Mouse (Mus musculus) CH12.LX (cell line): ENCODE results near the gene Htr6.

Experiments used
- CTCF ChIP-seq, 2 experiments: IDR thresholded peaks in 1 of 2; conservative IDR thresholded peaks in 1 of 2; 2 replicates each; pipeline ENCODE4 v1.5.1; 2011 to 2012; ENCODE audit warnings: low read depth in 2 of 2, low read length in 2 of 2, improper control_type of control experiment in 1 of 2, inconsistent platforms in 1 of 2, mild to moderate bottlenecking in 1 of 2, moderate library complexity in 1 of 2
- E2F4 ChIP-seq: IDR thresholded peaks from 2 replicates; pipeline ENCODE4 v1.6.1; 2011; ENCODE audit warnings: low read depth, low read length, improper control_type of control experiment; ENCODE audit not compliant: insufficient replicate concordance
- EP300 ChIP-seq: IDR thresholded peaks from 2 replicates; pipeline ENCODE4 v1.6.1; 2011; ENCODE audit warnings: low read length, improper control_type of control experiment
- GABPA ChIP-seq: IDR thresholded peaks from 2 replicates; pipeline ENCODE4 v1.6.1; 2012; ENCODE audit warnings: low read depth, low read length, improper control_type of control experiment, inconsistent platforms; ENCODE audit not compliant: insufficient replicate concordance
- HCFC1 ChIP-seq: IDR thresholded peaks from 2 replicates; pipeline ENCODE4 v1.6.1; 2012; ENCODE audit warnings: low read depth, mild to moderate bottlenecking, inconsistent platforms, low read length, improper control_type of control experiment
- MAFK ChIP-seq: IDR thresholded peaks from 2 replicates; pipeline ENCODE4 v1.6.1; 2011; ENCODE audit warnings: low read length, improper control_type of control experiment; ENCODE audit not compliant: insufficient replicate concordance
- MAX ChIP-seq: IDR thresholded peaks from 2 replicates; pipeline ENCODE4 v1.6.1; 2011; ENCODE audit warnings: low read length, improper control_type of control experiment
- POLR2A ChIP-seq: IDR thresholded peaks from 2 replicates; pipeline ENCODE4 v1.6.1; 2011; ENCODE audit warnings: low read depth, mild to moderate bottlenecking, improper control_type of control experiment, low read length
- SMC3 ChIP-seq: IDR thresholded peaks from 2 replicates; pipeline ENCODE4 v1.6.1; 2011; ENCODE audit warnings: low read depth, low read length, improper control_type of control experiment
- ZNF384 ChIP-seq: IDR thresholded peaks from 2 replicates; pipeline ENCODE4 v1.6.1; 2012; ENCODE audit warnings: low read depth, low read length, improper control_type of control experiment, inconsistent platforms

DNA sequence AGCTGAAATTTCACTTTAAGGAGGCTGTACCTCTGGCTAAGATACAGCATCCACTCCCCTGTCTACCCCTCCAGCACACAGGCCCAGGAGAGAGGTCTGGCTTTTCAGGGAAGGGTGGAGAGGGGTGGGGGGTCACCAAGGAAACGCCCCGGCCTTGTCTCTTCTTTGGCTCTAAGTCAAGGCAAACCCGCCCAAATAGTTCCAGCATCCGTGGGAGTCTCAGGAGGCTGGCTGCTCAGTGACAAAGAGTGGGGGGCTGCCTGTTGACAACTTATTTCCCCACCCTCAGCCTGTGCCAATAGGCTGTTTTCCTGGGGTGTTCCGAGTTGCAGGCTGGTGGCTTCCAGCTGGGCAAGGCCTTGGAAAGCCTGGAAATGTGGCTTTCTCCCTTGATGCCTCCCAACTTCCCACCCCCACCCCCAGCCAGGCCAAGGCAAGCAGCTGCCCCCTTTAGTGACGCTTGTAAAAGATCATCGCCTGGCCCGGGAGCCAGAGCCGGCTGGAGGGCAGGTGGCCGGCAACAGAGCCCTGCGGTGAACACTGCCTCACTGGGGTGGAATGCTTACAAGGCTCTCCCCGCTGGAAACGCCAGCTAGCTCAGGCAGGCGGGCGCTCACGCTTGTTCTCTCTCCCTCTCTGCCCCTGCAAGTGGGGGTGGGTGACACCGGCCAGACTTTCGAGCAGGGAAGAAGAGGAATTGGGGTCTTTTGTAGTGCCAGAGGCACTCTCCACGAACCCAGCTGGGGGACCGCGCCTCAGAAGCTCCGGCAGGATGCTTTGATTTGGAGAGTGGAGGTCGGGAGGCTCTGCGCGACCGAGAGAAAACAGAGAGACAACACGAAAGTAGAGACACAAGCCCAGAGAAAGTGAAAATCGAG lies 16.3 kb upstream of the Htr6 start:
- TF ChIP-seq ZNF384 (no peak), CTCF (conservative IDR thresholded peaks at IDR 0.05 in 1 of 2, IDR thresholded peaks at IDR 0.05 in 1 of 2; ENCODE audit: low read depth in 2 of 2, low read length in 2 of 2) (no peak), EP300 (no peak), SMC3 (no peak), E2F4 (no peak), MAFK (no peak), MAX (no peak), GABPA (no peak), POLR2A (no peak), HCFC1 (no peak)
